Mouse (Mus musculus): ENCODE data around the gene Hsd17b2. TPM values are rescaled to one million over a fixed set of nuclear protein-coding genes. Genes with fewer than 3 reads are reported as not detected.
A peak's percentile ranks its signal among the peaks of the same experiment; 100 is the strongest.

Hsd17b2 gene
- polyA plus RNA-seq, 1 experiment from 2014 or later: 113 TPM

GRCm38 (mm10) chr8:117792616-117793144, 91.0 kb downstream of the Hsd17b2 start:
- Histone ChIP-seq H3K36me3 (ENCODE audit: control insufficient read depth, insufficient read depth, low read length) (peaks cover 7% of the 10 kb centered on the region; the same call in 1 of the 2 replicates), H3K9ac (ENCODE audit: low read length) (no peak overlapping the region), H3K4me1 (replicated peaks; ENCODE audit: control insufficient read depth, insufficient read depth) (no peaks in the 10 kb centered on the region), H3K4me3 (ENCODE audit: low read depth, low read length) (no peak overlapping the region), H3K27me3 (ENCODE audit: control insufficient read depth, insufficient read depth, low read length) (no peaks in the 10 kb centered on the region), H3K27ac (replicated peaks) (no peak overlapping the region), H3K9me3 (ENCODE audit: control insufficient read depth, low read length) (no peaks in the 10 kb centered on the region), H3K4me2 (replicated peaks; ENCODE audit: low read depth) (no peak overlapping the region)
- no peak for DNase-seq (ENCODE audit: low spot score)
- no peak for ATAC-seq (ENCODE audit: low FRiP score, low TSS enrichment)
- 81% methylated on average over 19 of the region's 19 CpGs for WGBS
- TF ChIP-seq EP300 (optimal IDR thresholded peaks at IDR 0.05) (no peak), CTCF (IDR thresholded peaks at IDR 0.05; ENCODE audit: low read depth) (no peak)

- Histone ChIP-seq H3K4me3 (ENCODE audit: low read depth, low read length) (no peak overlapping the region), H3K36me3 (ENCODE audit: control insufficient read depth, insufficient read depth, low read length) (peaks cover 10% of the 10 kb centered on the region; the same call in 1 of the 2 replicates), H3K4me1 (replicated peaks; ENCODE audit: control insufficient read depth, insufficient read depth) (no peaks in the 10 kb centered on the region), H3K27me3 (ENCODE audit: control insufficient read depth, insufficient read depth, low read length) (no peaks in the 10 kb centered on the region), H3K9ac (ENCODE audit: low read length) (no peak overlapping the region), H3K9me3 (ENCODE audit: control insufficient read depth, low read length) (no peaks in the 10 kb centered on the region), H3K4me2 (replicated peaks; ENCODE audit: low read depth) (no peak overlapping the region), H3K27ac (replicated peaks) (no peak overlapping the region)
- ATAC-seq (ENCODE audit: low FRiP score, low TSS enrichment): no peak
- whole genome bisulfite sequencing: 93% methylated on average over 10 of the region's 10 CpGs
- TF ChIP-seq EP300 (optimal IDR thresholded peaks at IDR 0.05): no peak
- TF ChIP-seq CTCF (IDR thresholded peaks at IDR 0.05; ENCODE audit: low read depth): no peak
- DNase-seq (ENCODE audit: low spot score): no peak
These were observed 92.9 kb downstream of the Hsd17b2 start for GRCm38 (mm10) chr8:117794581-117794980.

GRCm38 (mm10) chr8:117796464-117796863, 94.8 kb downstream of the Hsd17b2 start:
- DNase-seq (ENCODE audit: low spot score) (no peak), ATAC-seq (ENCODE audit: low FRiP score, low TSS enrichment) (no peak)
- H3K4me2 ChIP-seq (replicated peaks; ENCODE audit: low read depth): no peak overlapping the region
- WGBS: 81% methylated on average over 15 of the region's 15 CpGs
- H3K4me1 ChIP-seq (replicated peaks; ENCODE audit: control insufficient read depth, insufficient read depth): no peaks in the 10 kb centered on the region
- no peak overlapping the region for H3K4me3 ChIP-seq (ENCODE audit: low read depth, low read length)
- no peaks in the 10 kb centered on the region for H3K27me3 ChIP-seq (ENCODE audit: control insufficient read depth, insufficient read depth, low read length)
- H3K27ac ChIP-seq (replicated peaks): no peak overlapping the region
- no peak for TF ChIP-seq EP300 (optimal IDR thresholded peaks at IDR 0.05)
- no peak for TF ChIP-seq CTCF (IDR thresholded peaks at IDR 0.05; ENCODE audit: low read depth)
- H3K9ac ChIP-seq (ENCODE audit: low read length): no peak overlapping the region
- no peaks in the 10 kb centered on the region for H3K9me3 ChIP-seq (ENCODE audit: control insufficient read depth, low read length)
- peaks cover 7% of the 10 kb centered on the region; the same call in 1 of the 2 replicates for H3K36me3 ChIP-seq (ENCODE audit: control insufficient read depth, insufficient read depth, low read length)

- Histone ChIP-seq H3K9me3 (ENCODE audit: control insufficient read depth, low read length) (no peaks in the 10 kb centered on the region), H3K27ac (replicated peaks) (no peak overlapping the region), H3K36me3 (ENCODE audit: control insufficient read depth, insufficient read depth, low read length) (peaks cover 7% of the 10 kb centered on the region; the same call in 1 of the 2 replicates), H3K27me3 (ENCODE audit: control insufficient read depth, insufficient read depth, low read length) (no peaks in the 10 kb centered on the region), H3K4me2 (replicated peaks; ENCODE audit: low read depth) (no peak overlapping the region), H3K4me3 (ENCODE audit: low read depth, low read length) (no peak overlapping the region), H3K4me1 (replicated peaks; ENCODE audit: control insufficient read depth, insufficient read depth) (no peaks in the 10 kb centered on the region), H3K9ac (ENCODE audit: low read length) (no peak overlapping the region)
- TF ChIP-seq CTCF (IDR thresholded peaks at IDR 0.05; ENCODE audit: low read depth) (no peak), EP300 (optimal IDR thresholded peaks at IDR 0.05) (no peak)
- WGBS: 94% methylated on average over 2 of the region's 2 CpGs
- no peak for DNase-seq (ENCODE audit: low spot score)
- no peak for ATAC-seq (ENCODE audit: low FRiP score, low TSS enrichment)
These were observed 96.4 kb downstream of the Hsd17b2 start for GRCm38 (mm10) chr8:117798066-117798465.

GRCm38 (mm10) chr8:117801443-117802298, 100.0 kb downstream of the Hsd17b2 start, which contains the start of gene Mphosph6:
Mphosph6 (minus strand) TSS chr8:117801943.
- peak; percentile 97 for ATAC-seq (ENCODE audit: low FRiP score, low TSS enrichment)
- Histone ChIP-seq H3K36me3 (ENCODE audit: control insufficient read depth, insufficient read depth, low read length) (peaks cover 4% of the 10 kb centered on the region; the same call in 1 of the 2 replicates), H3K4me2 (replicated peaks; ENCODE audit: low read depth) (peak within 1 kb of the TSS; percentile 76), H3K27me3 (ENCODE audit: control insufficient read depth, insufficient read depth, low read length) (no peaks in the 10 kb centered on the region), H3K27ac (replicated peaks) (peak within 1 kb of the TSS; percentile 95), H3K4me1 (replicated peaks; ENCODE audit: control insufficient read depth, insufficient read depth) (no peaks in the 10 kb centered on the region), H3K4me3 (ENCODE audit: low read depth, low read length) (peak within 1 kb of the TSS; percentile 81), H3K9me3 (ENCODE audit: control insufficient read depth, low read length) (no peaks in the 10 kb centered on the region), H3K9ac (ENCODE audit: low read length) (peak within 1 kb of the TSS; percentile 92)
- WGBS: under 1% methylated on average over 65 of the region's 65 CpGs
- peak; percentile 98 for DNase-seq (ENCODE audit: low spot score)
- TF ChIP-seq CTCF (IDR thresholded peaks at IDR 0.05; ENCODE audit: low read depth) (peak; percentile 59), EP300 (optimal IDR thresholded peaks at IDR 0.05) (no peak)

- DNase-seq (ENCODE audit: low spot score) (no peak), ATAC-seq (ENCODE audit: low FRiP score, low TSS enrichment) (peak; percentile 56)
- whole genome bisulfite sequencing: 3% methylated on average over 11 of the region's 11 CpGs
These were observed 100.6 kb downstream of the Hsd17b2 start for GRCm38 (mm10) chr8:117802299-117802689.

More at GRCm38 (mm10) chr8:117802299-117802689, 100.6 kb downstream of the Hsd17b2 start:
- Histone ChIP-seq H3K36me3 (ENCODE audit: control insufficient read depth, insufficient read depth, low read length) (peaks cover 4% of the 10 kb centered on the region; the same call in 1 of the 2 replicates), H3K4me2 (replicated peaks; ENCODE audit: low read depth) (peak overlapping the region; percentile 70), H3K27me3 (ENCODE audit: control insufficient read depth, insufficient read depth, low read length) (no peaks in the 10 kb centered on the region), H3K9me3 (ENCODE audit: control insufficient read depth, low read length) (no peaks in the 10 kb centered on the region), H3K4me1 (replicated peaks; ENCODE audit: control insufficient read depth, insufficient read depth) (no peaks in the 10 kb centered on the region), H3K4me3 (ENCODE audit: low read depth, low read length) (peak overlapping the region; percentile 81), H3K27ac (replicated peaks) (peak overlapping the region; percentile 89), H3K9ac (ENCODE audit: low read length) (peak overlapping the region; percentile 92)
- TF ChIP-seq EP300 (optimal IDR thresholded peaks at IDR 0.05) (no peak), CTCF (IDR thresholded peaks at IDR 0.05; ENCODE audit: low read depth) (no peak)
